Mouse (Mus musculus) megakaryocyte, embryonic 14.5 days (primary cell): Measurements from ENCODE around the gene Ceacam16.

ENCODE experiments used
- FLI1 ChIP-seq: IDR thresholded peaks from 2 replicates; pipeline ENCODE4 v1.6.1; 2012; ENCODE audit warnings: low read length, inconsistent platforms, mixed read lengths
- GATA1 ChIP-seq: IDR thresholded peaks from 3 replicates; pipeline ENCODE4 v1.6.1; 2012; ENCODE audit warnings: mixed read lengths, low read length, inconsistent platforms, borderline replicate concordance

DNA sequence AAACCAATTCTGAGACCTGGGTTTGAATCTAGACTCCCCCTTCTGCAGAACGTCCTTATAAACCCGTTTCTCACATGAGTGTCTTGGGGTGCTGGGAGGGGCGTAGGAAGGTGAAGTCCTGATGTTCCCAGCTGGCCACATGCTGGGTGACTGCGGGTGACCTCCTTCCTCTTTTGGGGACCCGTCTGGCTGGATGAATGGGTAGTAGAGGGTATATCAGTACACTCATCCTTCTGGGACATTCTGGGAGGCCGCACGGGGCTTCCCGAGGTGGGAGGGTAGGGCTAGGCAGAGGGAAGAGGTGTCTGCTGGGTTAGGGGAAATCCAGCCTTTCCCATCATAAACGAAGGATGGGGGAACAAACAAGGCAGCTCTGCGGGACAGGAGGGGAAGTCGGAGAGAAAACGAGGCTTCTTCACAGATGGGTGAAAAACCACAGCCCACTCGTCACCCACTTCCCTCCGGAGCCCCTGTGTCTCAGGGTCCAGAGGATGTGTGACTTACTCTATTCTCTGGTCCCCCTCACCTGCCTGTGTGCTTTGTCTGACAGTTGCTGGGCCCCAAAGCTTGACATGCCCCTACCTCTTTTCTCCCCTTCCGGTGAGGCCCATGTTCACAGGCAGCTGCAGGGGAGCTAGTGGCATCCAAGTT lies 16.5 kb downstream of the Ceacam16 start:
- TF ChIP-seq GATA1 (no peak), FLI1 (no peak)
